In the genomic region with DNA sequence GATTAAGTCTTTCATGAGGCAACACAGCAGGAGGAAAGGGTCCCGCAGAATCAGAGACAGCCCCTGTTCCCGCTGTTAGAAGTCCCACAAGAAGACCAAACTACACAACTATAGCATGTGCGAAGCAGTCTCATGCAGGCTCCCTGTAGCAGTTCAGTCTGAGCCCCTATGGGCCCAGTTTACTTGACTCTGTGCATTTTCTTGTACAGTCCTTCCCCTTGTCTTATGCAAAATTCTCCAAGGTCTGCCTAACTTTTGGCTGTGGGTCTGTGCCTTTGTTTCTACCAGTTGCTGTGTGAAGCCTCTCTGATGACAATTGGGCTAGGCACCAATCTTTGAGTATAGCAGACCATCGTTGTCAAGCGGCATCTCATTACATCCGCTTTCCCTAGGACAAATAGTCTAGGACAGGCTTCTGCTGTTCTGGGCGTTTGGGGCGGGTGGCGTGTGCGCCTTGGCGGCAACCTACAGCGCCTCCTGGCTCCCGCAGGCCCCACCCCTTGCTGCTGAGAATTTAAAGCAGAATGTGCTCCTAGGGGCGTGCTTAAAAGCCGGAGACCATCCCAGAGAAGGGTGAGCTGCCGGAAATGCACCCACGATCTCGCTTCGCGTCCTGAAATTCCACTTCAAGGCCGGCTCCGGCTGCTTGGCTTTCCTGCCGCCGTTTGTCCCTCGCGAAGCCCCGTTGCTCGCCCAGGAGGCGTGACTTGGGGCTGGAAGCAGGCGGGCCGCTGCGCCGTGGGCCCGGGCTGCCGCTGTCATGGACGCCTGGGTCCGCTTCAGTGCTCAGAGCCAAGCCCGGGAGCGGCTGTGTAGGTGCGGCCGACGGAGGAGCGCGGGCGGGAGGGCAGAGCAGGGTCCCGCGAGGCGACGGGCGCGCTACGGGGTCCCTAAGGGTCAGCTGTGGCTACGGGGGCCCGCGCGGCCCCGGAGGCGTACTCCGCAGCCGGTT, we compare ENCODE assay signal across 7 mouse cellular contexts. TPM values are rescaled to one million over a fixed set of nuclear protein-coding genes. Genes with fewer than 3 reads are reported as not detected.
A peak's percentile ranks its signal among the peaks of the same experiment; 100 is the strongest.
DNase-seq lines count a peak whose midpoint lies in the region; ATAC-seq lines count a peak whose summit lies in the region.

A gene (plus strand): TSS at position 449 of the 952 bp plus-strand sequence.
A gene (plus strand): TSS at position 547 of the 952 bp plus-strand sequence.

- DNase-seq in adrenal gland, postnatal 25 days: peak; percentile 91
- peak; percentile 99 for DNase-seq in heart, adult 11 months
- peak; percentile 93 for DNase-seq in kidney, adult 18-20 months
- peak; percentile 86 for DNase-seq in limb, embryonic 11.5 days (ENCODE audit: low spot score)
- peak; percentile 88 for DNase-seq in midbrain, embryonic 14.5 days
- DNase-seq in spleen, adult 18-20 months: peak; percentile 69 to 77

- H3K9ac ChIP-seq in embryonic facial prominence, embryonic 12.5 days: peak within 1 kb of the TSS; percentile 98
- peak within 1 kb of the TSS; percentile 95 for H3K9ac ChIP-seq in limb, embryonic 11.5 days (ENCODE audit: low read length)
- peak within 1 kb of the TSS; percentile 97 for H3K9ac ChIP-seq in midbrain, embryonic 14.5 days (replicated peaks; ENCODE audit: low read length)

- ATAC-seq in embryonic facial prominence, embryonic 12.5 days (ENCODE audit: insufficient number of reproducible peaks, insufficient read depth, low FRiP score, low TSS enrichment): peak; percentile 80
- ATAC-seq in limb, embryonic 11.5 days (ENCODE audit: insufficient number of reproducible peaks, low FRiP score, low TSS enrichment, low read depth): peak; percentile 81
- peak; percentile 86 for ATAC-seq in midbrain, embryonic 14.5 days (ENCODE audit: low FRiP score, low TSS enrichment)

- H3K27ac ChIP-seq in embryonic facial prominence, embryonic 12.5 days: peak within 1 kb of the TSS; percentile 91
- peak within 1 kb of the TSS; percentile 73; the same call in 1 of the 2 replicates for H3K27ac ChIP-seq in limb, embryonic 11.5 days (replicated peaks; ENCODE audit: low read depth, low read length)
- H3K27ac ChIP-seq in midbrain, embryonic 14.5 days (replicated peaks; ENCODE audit: low read depth, low read length): peak within 1 kb of the TSS; percentile 89

- no peaks in the 10 kb centered on the region for H3K9me3 ChIP-seq in embryonic facial prominence, embryonic 12.5 days
- peaks cover 2% of the 10 kb centered on the region; the same call in 1 of the 2 replicates for H3K9me3 ChIP-seq in limb, embryonic 11.5 days (ENCODE audit: control insufficient read depth, low read length)
- H3K9me3 ChIP-seq in midbrain, embryonic 14.5 days (ENCODE audit: control insufficient read depth, low read length): no peaks in the 10 kb centered on the region

- no peaks in the 10 kb centered on the region for H3K27me3 ChIP-seq in embryonic facial prominence, embryonic 12.5 days
- no peaks in the 10 kb centered on the region for H3K27me3 ChIP-seq in limb, embryonic 11.5 days (ENCODE audit: control insufficient read depth, insufficient read depth, low read length)
- no peaks in the 10 kb centered on the region for H3K27me3 ChIP-seq in midbrain, embryonic 14.5 days (ENCODE audit: control insufficient read depth, insufficient read depth, low read length)

- peak within 1 kb of the TSS; percentile 60 for H3K4me2 ChIP-seq in embryonic facial prominence, embryonic 12.5 days (replicated peaks)
- peak within 1 kb of the TSS; percentile 81 for H3K4me2 ChIP-seq in limb, embryonic 11.5 days (ENCODE audit: low read depth, severe bottlenecking)
- H3K4me2 ChIP-seq in midbrain, embryonic 14.5 days (ENCODE audit: low read length): peak within 1 kb of the TSS; percentile 79

- WGBS in embryonic facial prominence, embryonic 12.5 days: 2% methylated on average over 60 of the region's 60 CpGs
- WGBS in limb, embryonic 11.5 days: 2% methylated on average over 60 of the region's 60 CpGs
- 2% methylated on average over 60 of the region's 60 CpGs for WGBS in midbrain, embryonic 14.5 days

- peaks cover 44% of the 10 kb centered on the region for H3K36me3 ChIP-seq in embryonic facial prominence, embryonic 12.5 days
- peaks cover 13% of the 10 kb centered on the region; the same call in 1 of the 2 replicates for H3K36me3 ChIP-seq in limb, embryonic 11.5 days (ENCODE audit: control insufficient read depth, insufficient read depth, low read length)
- peaks cover 44% of the 10 kb centered on the region for H3K36me3 ChIP-seq in midbrain, embryonic 14.5 days (ENCODE audit: control insufficient read depth, insufficient read depth, low read length)

- H3K4me3 ChIP-seq in embryonic facial prominence, embryonic 12.5 days: peak within 1 kb of the TSS; percentile 91
- peak within 1 kb of the TSS; percentile 95 for H3K4me3 ChIP-seq in limb, embryonic 11.5 days (ENCODE audit: low read depth, low read length)
- H3K4me3 ChIP-seq in midbrain, embryonic 14.5 days (replicated peaks; ENCODE audit: low read depth, low read length): peak within 1 kb of the TSS; percentile 85

- peaks cover 21% of the 10 kb centered on the region for H3K4me1 ChIP-seq in embryonic facial prominence, embryonic 12.5 days
- peaks cover 10% of the 10 kb centered on the region; the same call in 1 of the 2 replicates for H3K4me1 ChIP-seq in limb, embryonic 11.5 days (ENCODE audit: control insufficient read depth, insufficient read depth, low read length)
- peaks cover 19% of the 10 kb centered on the region for H3K4me1 ChIP-seq in midbrain, embryonic 14.5 days (ENCODE audit: control insufficient read depth, insufficient read depth, low read length)

RNA-seq across cellular contexts. Expression of the first gene that starts in this region (rescaled TPM):
- 41.6 and 58.7 TPM in 2 replicates for total RNA-seq in adrenal gland, postnatal 25 days (2021)
- 54.6 and 55.0 TPM in 2 replicates for polyA plus RNA-seq in embryonic facial prominence, embryonic 12.5 days (2016; fragmentation: Nextera tagmentation; extraction: Ambion mirVana)
- polyA plus RNA-seq in limb, embryonic 11.5 days (2014; fragmentation: Nextera tagmentation; extraction: Ambion mirVana): 48.4 and 49.2 TPM in 2 replicates
- polyA plus RNA-seq in midbrain, embryonic 14.5 days (2014; fragmentation: Nextera tagmentation; extraction: Ambion mirVana): 61.3 and 61.5 TPM in 2 replicates

RNA-seq across cellular contexts. Expression of the second gene that starts in this region (rescaled TPM):
- total RNA-seq in adrenal gland, postnatal 25 days (2021): 0.55 and 0.71 TPM in 2 replicates
- polyA plus RNA-seq in embryonic facial prominence, embryonic 12.5 days (2016; fragmentation: Nextera tagmentation; extraction: Ambion mirVana): 0.10 and 0.13 TPM in 2 replicates
- polyA plus RNA-seq in limb, embryonic 11.5 days (2014; fragmentation: Nextera tagmentation; extraction: Ambion mirVana): 0.11 and 0.34 TPM in 2 replicates
- polyA plus RNA-seq in midbrain, embryonic 14.5 days (2014; fragmentation: Nextera tagmentation; extraction: Ambion mirVana): 0.11 TPM in 1 of 2 replicates, not detected in the other

Comparison
In these comparisons a context has a peak if more than half of its experiments do, and no peak if none do; other contexts are left out.
1. Peak in every context shown above with its lines: DNase-seq, ATAC-seq, H3K4me3 ChIP-seq and H3K27ac ChIP-seq.